Mouse (Mus musculus): ENCODE data around the gene Olfr549.

DNA sequence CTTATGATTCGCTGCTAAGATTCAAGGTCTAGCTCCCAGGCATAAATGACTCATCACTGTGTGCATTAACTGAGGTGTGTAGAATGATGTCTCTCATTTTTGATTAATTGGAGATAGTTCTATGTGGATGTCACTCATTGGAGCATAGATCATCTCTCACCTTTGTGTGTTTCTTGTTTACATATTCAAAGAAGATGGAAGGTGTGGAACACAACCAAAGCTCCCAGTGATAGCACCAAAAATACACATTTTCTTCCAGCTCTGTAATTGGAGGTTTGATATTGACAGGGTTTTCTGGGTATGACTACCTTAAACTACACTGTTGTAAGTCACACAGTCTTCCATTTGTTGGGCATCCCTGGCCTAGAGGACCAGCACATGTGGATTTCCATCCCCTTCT lies 15.2 kb upstream of the Olfr549 start, which contains the start of gene Olfr547:
- TF ChIP-seq CTCF (IDR thresholded peaks at IDR 0.05; ENCODE audit: extremely low read depth, insufficient read depth, low read length), result no peak
- no peak for TF ChIP-seq POLR2A (IDR thresholded peaks at IDR 0.05; ENCODE audit: extremely low read depth, insufficient read depth, low read length)
